19 mouse cellular contexts compared by ENCODE assay signal in genomic region chr1:164159781-164160180, GRCm38 (mm10). TPM values are rescaled to one million over a fixed set of nuclear protein-coding genes. Genes with fewer than 3 reads are reported as not detected.
A peak's percentile ranks its signal among the peaks of the same experiment; 100 is the strongest.
DNase-seq lines count a peak whose midpoint lies in the region; ATAC-seq lines count a peak whose summit lies in the region.
"Had no signal": no experiment of that assay in that cellular context is flagged by ENCODE, and none has a peak within 500 bp of the region (broad histone marks: within the 10 kb centered on the region; RNA-seq: fewer than 3 reads in every experiment).

No protein-coding gene starts in this region.

- H3K4me1 ChIP-seq in heart, embryonic 12.5 days (replicated peaks): no peaks in the 10 kb centered on the region
- H3K4me1 ChIP-seq: embryonic facial prominence, embryonic 13.5 days; forebrain, embryonic 10.5 days; forebrain, embryonic 15.5 days; heart, embryonic 13.5 days; hindbrain, embryonic 13.5 days had no signal

- no peaks in the 10 kb centered on the region for H3K9me3 ChIP-seq in heart, embryonic 12.5 days (replicated peaks)
- H3K9me3 ChIP-seq: embryonic facial prominence, embryonic 13.5 days; forebrain, embryonic 10.5 days; forebrain, embryonic 15.5 days; heart, embryonic 13.5 days; hindbrain, embryonic 13.5 days had no signal

- DNase-seq in gastrocnemius, adult 18-20 months (ENCODE audit: low spot score): peak; percentile 28
- no peak for DNase-seq in gastrocnemius, postnatal 10 days
- DNase-seq in heart, postnatal 4 days: peak; percentile 18
- DNase-seq in Muller cell, postnatal 12 days (ENCODE audit: inconsistent ontology term): peak; percentile 62
- DNase-seq in lung, postnatal 10 days: no peak
- DNase-seq: adrenal gland, postnatal 10 days; cerebellum, adult 11-12 months; cerebellum, adult 9-10 months; cerebellum, postnatal 25 days; gastrocnemius, postnatal 36 days; kidney, adult 18-20 months had no signal

- no peak overlapping the region for H3K4me2 ChIP-seq in heart, embryonic 12.5 days
- H3K4me2 ChIP-seq: embryonic facial prominence, embryonic 13.5 days; forebrain, embryonic 15.5 days; heart, embryonic 13.5 days; hindbrain, embryonic 13.5 days had no signal

- no peak overlapping the region for H3K4me3 ChIP-seq in heart, embryonic 12.5 days
- H3K4me3 ChIP-seq: embryonic facial prominence, embryonic 13.5 days; erythroblast, embryonic 14.5 days; forebrain, embryonic 10.5 days; forebrain, embryonic 15.5 days; heart, embryonic 13.5 days; hindbrain, embryonic 13.5 days had no signal

- no peak overlapping the region for H3K27ac ChIP-seq in heart, embryonic 12.5 days (ENCODE audit: poor library complexity, severe bottlenecking)
- H3K27ac ChIP-seq: embryonic facial prominence, embryonic 13.5 days; forebrain, embryonic 10.5 days; forebrain, embryonic 15.5 days; heart, embryonic 13.5 days; hindbrain, embryonic 13.5 days; hindbrain, postnatal 0 days had no signal

- H3K27me3 ChIP-seq in heart, embryonic 12.5 days (replicated peaks): no peaks in the 10 kb centered on the region
- H3K27me3 ChIP-seq: embryonic facial prominence, embryonic 13.5 days; forebrain, embryonic 15.5 days; heart, embryonic 13.5 days; hindbrain, embryonic 13.5 days had no signal

- 87% methylated on average over 2 of the region's 2 CpGs for WGBS in heart, embryonic 12.5 days

- no peak overlapping the region for H3K9ac ChIP-seq in heart, embryonic 12.5 days
- H3K9ac ChIP-seq: embryonic facial prominence, embryonic 13.5 days; forebrain, embryonic 15.5 days; heart, embryonic 13.5 days; hindbrain, embryonic 13.5 days had no signal

- ATAC-seq in heart, embryonic 12.5 days (ENCODE audit: insufficient number of reproducible peaks, low FRiP score): no peak
- ATAC-seq: forebrain, embryonic 15.5 days; hindbrain, postnatal 0 days had no signal

- H3K36me3 ChIP-seq in heart, embryonic 12.5 days: no peaks in the 10 kb centered on the region
- H3K36me3 ChIP-seq: embryonic facial prominence, embryonic 13.5 days; forebrain, embryonic 10.5 days; forebrain, embryonic 15.5 days; heart, embryonic 13.5 days; hindbrain, embryonic 13.5 days had no signal

RNA-seq across cellular contexts. Expression of gene F5, which starts 8.1 kb away (rescaled TPM):
- total RNA-seq in gastrocnemius, adult 18-20 months (2021): under 1 TPM; 0.05 to 0.09 TPM
- under 1 TPM; 0.14 to 0.68 TPM for total RNA-seq in gastrocnemius, postnatal 10 days (2021)
- under 1 TPM; 0.41 to 0.52 TPM for total RNA-seq in heart, postnatal 4 days (2021)
- polyA plus RNA-seq in heart, embryonic 12.5 days (2016; fragmentation: Nextera tagmentation; extraction: Ambion mirVana): 0.55 and 0.87 TPM in 2 replicates

RNA-seq across cellular contexts. Expression of gene Selp, which starts 44.7 kb away (rescaled TPM):
- total RNA-seq in gastrocnemius, adult 18-20 months (2021): under 1 TPM; 0.27 to 0.62 TPM
- total RNA-seq in gastrocnemius, postnatal 10 days (2021): under 1 TPM; 0.70 to 0.95 TPM
- total RNA-seq in heart, postnatal 4 days (2021): under 1 TPM; 0.57 to 0.99 TPM
- polyA plus RNA-seq in heart, embryonic 12.5 days (2016; fragmentation: Nextera tagmentation; extraction: Ambion mirVana): 0.06 TPM in 1 of 2 replicates, not detected in the other
- total RNA-seq: hindbrain, postnatal 0 days had no signal
- polyA plus RNA-seq: embryonic facial prominence, embryonic 13.5 days; forebrain, embryonic 10.5 days; forebrain, embryonic 15.5 days; hindbrain, embryonic 13.5 days had no signal

Comparison
In these comparisons a context has a peak if more than half of its experiments do, and no peak if none do; other contexts are left out.
1. DNase-seq: peak in gastrocnemius, adult 18-20 months (single experiment), heart, postnatal 4 days (single experiment) and Muller cell, postnatal 12 days (single experiment); none in gastrocnemius, postnatal 10 days (single experiment) and lung, postnatal 10 days (single experiment).